Mouse (Mus musculus): ENCODE results near the gene Nap1l1.
A peak's percentile ranks its signal among the peaks of the same experiment; 100 is the strongest.
"Not testable (repeated sequence)": the region's sequence is repeated elsewhere in the genome, so short reads cannot be mapped to it uniquely, and the experiment has no call there.

Nap1l1 gene

GRCm38 (mm10) chr10:111479599-111479998, 6.6 kb downstream of the Nap1l1 start:
- no peak for DNase-seq (ENCODE audit: low read depth)

GRCm38 (mm10) chr10:111482654-111483053, 9.6 kb downstream of the Nap1l1 start:
- no peak for DNase-seq (ENCODE audit: low read depth)

- no peak for DNase-seq (ENCODE audit: low read depth)
Observed at GRCm38 (mm10) chr10:111484079-111484478, 11.1 kb downstream of the Nap1l1 start.

- peak; percentile 49 for DNase-seq (ENCODE audit: low read depth)
Observed at GRCm38 (mm10) chr10:111488793-111489192, 15.8 kb downstream of the Nap1l1 start.

GRCm38 (mm10) chr10:111490079-111490478, 17.1 kb downstream of the Nap1l1 start:
- not testable (repeated sequence) for DNase-seq (ENCODE audit: low read depth)

- no peak for DNase-seq (ENCODE audit: low read depth)
Observed at GRCm38 (mm10) chr10:111495888-111496287, 22.9 kb downstream of the Nap1l1 start.

- DNase-seq (ENCODE audit: low read depth), result no peak
Observed at GRCm38 (mm10) chr10:111499892-111500291, 26.9 kb downstream of the Nap1l1 start.

- DNase-seq (ENCODE audit: low read depth), result peak; percentile 78
Observed at GRCm38 (mm10) chr10:111503071-111503470, 30.0 kb downstream of the Nap1l1 start.

GRCm38 (mm10) chr10:111503716-111504115, 30.7 kb downstream of the Nap1l1 start:
- DNase-seq (ENCODE audit: low read depth), result no peak

- no peak for DNase-seq (ENCODE audit: low read depth)
Observed at GRCm38 (mm10) chr10:111504606-111505005, 31.6 kb downstream of the Nap1l1 start.

GRCm38 (mm10) chr10:111505406-111505805, 32.4 kb downstream of the Nap1l1 start:
- no peak for DNase-seq (ENCODE audit: low read depth)

GRCm38 (mm10) chr10:111506101-111506925, 33.3 kb downstream of the Nap1l1 start, which contains the start of gene Phlda1:
TSS of gene Phlda1 (plus strand) at chr10:111506286.
- DNase-seq (ENCODE audit: low read depth), result peak; percentile 90

- no peak for DNase-seq (ENCODE audit: low read depth)
Observed at GRCm38 (mm10) chr10:111506926-111507459, 34.0 kb downstream of the Nap1l1 start.

GRCm38 (mm10) chr10:111507460-111508211, 34.6 kb downstream of the Nap1l1 start:
- peak; percentile 42 for DNase-seq (ENCODE audit: low read depth)

GRCm38 (mm10) chr10:111508324-111509080, 35.5 kb downstream of the Nap1l1 start:
- DNase-seq (ENCODE audit: low read depth), result no peak

GRCm38 (mm10) chr10:111509103-111509784, 36.2 kb downstream of the Nap1l1 start:
- peak; percentile 27 for DNase-seq (ENCODE audit: low read depth)

- DNase-seq (ENCODE audit: low read depth), result no peak
Observed at GRCm38 (mm10) chr10:111509981-111510380, 37.0 kb downstream of the Nap1l1 start.

GRCm38 (mm10) chr10:111510798-111511197, 37.8 kb downstream of the Nap1l1 start:
- DNase-seq (ENCODE audit: low read depth), result no peak

GRCm38 (mm10) chr10:111512036-111512568, 39.1 kb downstream of the Nap1l1 start:
- no peak for DNase-seq (ENCODE audit: low read depth)

GRCm38 (mm10) chr10:111514282-111514885, 41.4 kb downstream of the Nap1l1 start:
- DNase-seq (ENCODE audit: low read depth), result no peak

All from 416B (cell line).